Mouse (Mus musculus) C2C12 (cell line): Measurements from ENCODE around the gene Dnaic1. TPM values are rescaled to one million over a fixed set of nuclear protein-coding genes. Genes with fewer than 3 reads are reported as not detected.
A peak's percentile ranks its signal among the peaks of the same experiment; 100 is the strongest.

Experiments
- H3K27me3 ChIP-seq: one replicate; pipeline ENCODE4 v1.6.1; 2011; ENCODE audit not compliant: control insufficient read depth, insufficient read depth, insufficient read length
- H3K36me3 ChIP-seq: one replicate; pipeline ENCODE4 v1.6.1; 2011; ENCODE audit not compliant: control insufficient read depth, insufficient read depth
- H3K4me3 ChIP-seq: one replicate; pipeline ENCODE4 v1.5.1; 2011; ENCODE audit warnings: mild to moderate bottlenecking, control low read depth; ENCODE audit not compliant: poor library complexity, insufficient read depth, severe bottlenecking
- H3K79me2 ChIP-seq: one replicate; pipeline ENCODE4 v1.6.1; 2011; ENCODE audit not compliant: control insufficient read depth, insufficient read depth
- H3K79me3 ChIP-seq: one replicate; pipeline ENCODE4 v1.6.1; 2011; ENCODE audit warnings: low read depth, control low read depth
- H3ac ChIP-seq: one replicate; pipeline ENCODE3; 2011; ENCODE audit warnings: low read depth; ENCODE audit not compliant: control insufficient read depth, insufficient read length
- CEBPB ChIP-seq: IDR thresholded peaks from one replicate; pipeline ENCODE4 v1.6.1; 2011; ENCODE audit warnings: low read depth, mild to moderate bottlenecking, control low read depth, moderate library complexity
- CTCF ChIP-seq: IDR thresholded peaks from one replicate; pipeline ENCODE4 v1.5.1; 2011; ENCODE audit not compliant: control insufficient read depth, insufficient read depth, insufficient read length
- FOSL1 ChIP-seq: IDR thresholded peaks from one replicate; pipeline ENCODE4 v1.8.0; 2011; ENCODE audit warnings: mild to moderate bottlenecking, low read length; ENCODE audit not compliant: poor library complexity, insufficient read depth, severe bottlenecking
- MAX ChIP-seq: IDR thresholded peaks from one replicate; pipeline ENCODE4 v1.6.1; 2011; ENCODE audit warnings: mild to moderate bottlenecking, control low read depth
- MYOD1 ChIP-seq: IDR thresholded peaks from one replicate; pipeline ENCODE4 v1.6.1; 2011; ENCODE audit warnings: low read depth; ENCODE audit not compliant: control insufficient read depth, insufficient read length
- MYOG ChIP-seq: IDR thresholded peaks from one replicate; pipeline ENCODE4 v1.6.1; 2011; ENCODE audit not compliant: control insufficient read depth, insufficient read length; ENCODE audit errors: extremely low read depth
- USF1 ChIP-seq: IDR thresholded peaks from one replicate; pipeline ENCODE4 v1.6.1; 2011; ENCODE audit warnings: low read depth, mild to moderate bottlenecking, control low read depth, moderate library complexity
- polyA plus RNA-seq: library from polyadenylated mRNA; unstranded; fragments of >200 nt; fragmentation: generic; extraction: Trizol; gene quantifications from one replicate; pipeline ENCODE4 v1.2.1, GENCODE M21; 2012; ENCODE audit warnings: missing spikeins

Gene Dnaic1
- polyA plus RNA-seq, 1 experiment: not detected

- H3ac ChIP-seq: no peak overlapping the region
- H3K79me3 ChIP-seq: no peaks in the 10 kb centered on the region
- TF ChIP-seq MYOG (no peak), USF1 (no peak), MYOD1 (no peak), MAX (no peak), FOSL1 (no peak), CEBPB (no peak), CTCF (no peak)
- no peak overlapping the region for H3K4me3 ChIP-seq
- no peaks in the 10 kb centered on the region for H3K36me3 ChIP-seq
- peaks cover 19% of the 10 kb centered on the region for H3K27me3 ChIP-seq
- no peaks in the 10 kb centered on the region for H3K79me2 ChIP-seq
These were observed 75.9 kb downstream of the Dnaic1 start for GRCm38 (mm10) chr4:41645488-41645887.

- Histone ChIP-seq H3K79me3 (no peaks in the 10 kb centered on the region), H3ac (no peak overlapping the region), H3K36me3 (no peaks in the 10 kb centered on the region), H3K4me3 (no peak overlapping the region), H3K79me2 (no peaks in the 10 kb centered on the region), H3K27me3 (peaks cover 25% of the 10 kb centered on the region)
- TF ChIP-seq FOSL1 (no peak), MYOG (no peak), CEBPB (no peak), MAX (no peak), USF1 (no peak), MYOD1 (no peak), CTCF (no peak)
These were observed 78.6 kb downstream of the Dnaic1 start for GRCm38 (mm10) chr4:41648157-41648556.

- Histone ChIP-seq H3K27me3 (peaks cover 25% of the 10 kb centered on the region), H3K4me3 (no peak overlapping the region), H3ac (no peak overlapping the region), H3K36me3 (no peaks in the 10 kb centered on the region), H3K79me3 (no peaks in the 10 kb centered on the region), H3K79me2 (no peaks in the 10 kb centered on the region)
- no peak for TF ChIP-seq CTCF
- no peak for TF ChIP-seq USF1
- TF ChIP-seq FOSL1: no peak
- no peak for TF ChIP-seq MYOG
- TF ChIP-seq MYOD1: no peak
- TF ChIP-seq CEBPB: no peak
- TF ChIP-seq MAX: no peak
These were observed 79.1 kb downstream of the Dnaic1 start for GRCm38 (mm10) chr4:41648627-41649026.

GRCm38 (mm10) chr4:41653296-41653695 is 83.7 kb downstream of the Dnaic1 start:
- TF ChIP-seq MYOD1: no peak
- peak; percentile 58 for TF ChIP-seq CTCF
- Histone ChIP-seq H3K27me3 (peaks cover 28% of the 10 kb centered on the region), H3ac (no peak overlapping the region), H3K79me2 (no peaks in the 10 kb centered on the region), H3K4me3 (no peak overlapping the region), H3K36me3 (no peaks in the 10 kb centered on the region), H3K79me3 (no peaks in the 10 kb centered on the region)

- Histone ChIP-seq H3K79me2 (no peaks in the 10 kb centered on the region), H3K36me3 (no peaks in the 10 kb centered on the region), H3K79me3 (no peaks in the 10 kb centered on the region), H3K4me3 (no peak overlapping the region), H3ac (no peak overlapping the region), H3K27me3 (peaks cover 27% of the 10 kb centered on the region)
- no peak for TF ChIP-seq USF1
- TF ChIP-seq CEBPB: no peak
- no peak for TF ChIP-seq CTCF
- no peak for TF ChIP-seq MYOG
- TF ChIP-seq MAX: no peak
- no peak for TF ChIP-seq MYOD1
- TF ChIP-seq FOSL1: no peak
These were observed 84.2 kb downstream of the Dnaic1 start for GRCm38 (mm10) chr4:41653730-41654129.

GRCm38 (mm10) chr4:41654217-41654616 is 84.6 kb downstream of the Dnaic1 start:
- TF ChIP-seq USF1: no peak
- peak; percentile 14 for TF ChIP-seq CTCF
- no peak for TF ChIP-seq CEBPB
- no peak overlapping the region for H3ac ChIP-seq
- H3K27me3 ChIP-seq: peaks cover 27% of the 10 kb centered on the region

More at GRCm38 (mm10) chr4:41654217-41654616, 84.6 kb downstream of the Dnaic1 start:
- H3K79me2 ChIP-seq: no peaks in the 10 kb centered on the region
- no peaks in the 10 kb centered on the region for H3K79me3 ChIP-seq
- no peaks in the 10 kb centered on the region for H3K36me3 ChIP-seq
- no peak overlapping the region for H3K4me3 ChIP-seq
